Mouse (Mus musculus): Measurements from ENCODE around the gene Fbxo28. TPM values are rescaled to one million over a fixed set of nuclear protein-coding genes. Genes with fewer than 3 reads are reported as not detected.

The Fbxo28 gene
- 16.8 and 28.2 TPM in 2 replicates for polyA plus RNA-seq (2012)

GRCm38 (mm10) chr1:182340821-182341781, at the start of gene Fbxo28:
Gene Fbxo28, minus strand, starts transcription at chr1:182341629.

GRCm38 (mm10) chr1:182282091-182283075, 59.0 kb downstream of the Fbxo28 start, which contains the start of gene Degs1:
Gene Degs1, minus strand, starts transcription at chr1:182282804.

Other genes with a start within 250 kb of the Fbxo28 start
- 53.3 and 59.9 TPM in 2 replicates for gene Srp9, start 216.9 kb downstream of the Fbxo28 start, polyA plus RNA-seq (2012)
- not detected in 2 replicates for gene Vmn1r1, start 177.1 kb downstream of the Fbxo28 start, polyA plus RNA-seq (2012)
- gene Degs1, start 58.8 kb downstream of the Fbxo28 start, polyA plus RNA-seq (2012) = 21.7 and 26.3 TPM in 2 replicates
- 23.9 and 37.3 TPM in 2 replicates for gene Trp53bp2, start 67.5 kb upstream of the Fbxo28 start, polyA plus RNA-seq (2012)
- 5.7 and 8.9 TPM in 2 replicates for gene Capn2, start 176.0 kb upstream of the Fbxo28 start, polyA plus RNA-seq (2012)
- not detected in 2 replicates for gene Capn8, start 223.4 kb upstream of the Fbxo28 start, polyA plus RNA-seq (2012)